ENCODE assay signal across 15 mouse cellular contexts in the genomic region with DNA sequence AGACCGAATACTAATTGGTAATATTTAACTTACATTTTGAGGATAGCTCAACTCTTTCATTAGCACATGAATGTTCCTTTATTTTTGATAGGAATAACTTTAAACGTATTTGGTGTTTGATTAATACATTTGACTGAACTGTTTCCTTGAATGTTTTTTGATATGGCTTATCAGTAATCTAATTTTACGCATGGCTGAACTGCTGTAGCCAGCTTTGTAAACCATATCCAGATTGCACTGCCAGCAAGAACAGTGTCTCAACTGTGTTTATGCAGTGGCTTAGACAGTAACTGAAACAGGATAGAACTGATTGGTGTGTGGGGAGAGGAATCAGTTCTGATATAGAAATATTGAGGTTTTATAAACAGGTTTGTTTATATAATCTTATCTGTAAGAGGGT. TPM values are rescaled to one million over a fixed set of nuclear protein-coding genes. Genes with fewer than 3 reads are reported as not detected.
"Had no signal": no experiment of that assay in that cellular context is flagged by ENCODE, and none has a peak within 500 bp of the region (broad histone marks: within the 10 kb centered on the region; RNA-seq: fewer than 3 reads in every experiment).

No protein-coding gene starts in this region.

- H3K9me3 ChIP-seq: liver, embryonic 13.5 days; midbrain, embryonic 13.5 days had no signal

- H3K27ac ChIP-seq: liver, embryonic 13.5 days; macrophage; midbrain, embryonic 13.5 days had no signal

- DNase-seq: kidney, adult 9 months; kidney, postnatal 14 days; kidney, postnatal 4 days; liver, embryonic 13.5 days; lung, embryonic 14.5 days; right cerebral cortex, postnatal 25 days; spleen, adult 18-20 months; thymus, adult 18-20 months; thymus, postnatal 36 days had no signal

- H3K4me1 ChIP-seq: liver, embryonic 13.5 days had no signal

- H3K27me3 ChIP-seq: liver, embryonic 13.5 days; midbrain, embryonic 13.5 days had no signal

- H3K36me3 ChIP-seq: liver, embryonic 13.5 days; midbrain, embryonic 13.5 days had no signal

- H3K4me2 ChIP-seq: liver, embryonic 13.5 days; lung, embryonic 14.5 days; midbrain, embryonic 13.5 days had no signal

- ATAC-seq: lung, postnatal 0 days; midbrain, embryonic 13.5 days; midbrain, embryonic 16.5 days had no signal

- H3K4me3 ChIP-seq: liver, embryonic 13.5 days; midbrain, embryonic 13.5 days had no signal

- H3K9ac ChIP-seq: liver, embryonic 13.5 days; lung, embryonic 14.5 days; midbrain, embryonic 13.5 days had no signal

RNA-seq across cellular contexts. Expression of gene Neil3, which starts 22.6 kb away (rescaled TPM):
- total RNA-seq: left cerebral cortex, adult 18-20 months had no signal
- polyA plus RNA-seq: liver, adult 2 months had no signal
